Mouse (Mus musculus): ENCODE results near the gene 1600012H06Rik. TPM values are rescaled to one million over a fixed set of nuclear protein-coding genes. Genes with fewer than 3 reads are reported as not detected.
"Not testable (repeated sequence)": the region's sequence is repeated elsewhere in the genome, so short reads cannot be mapped to it uniquely, and the experiment has no call there.

1600012H06Rik gene
- polyA plus RNA-seq, 1 experiment from 2014 or later: 32.7 TPM

GRCm38 (mm10) chr17:14960951-14961556 is 18.1 kb downstream of the 1600012H06Rik start, which contains the start of gene Phf10:
Gene Phf10, minus strand, starts transcription at chr17:14961273.
- H3K36me3 ChIP-seq (ENCODE audit: inconsistent target); H3K27ac ChIP-seq: not testable (repeated sequence)
- H3K79me2 ChIP-seq (ENCODE audit: inconsistent target): peaks cover 46% of the 10 kb centered on the region
- H3K4me3 ChIP-seq (ENCODE audit: inconsistent target): peak within 1 kb of the TSS; percentile 48
- 0% methylated on average over 19 of the region's 100 CpGs for WGBS (ENCODE audit: missing documents)

- H3K79me2 ChIP-seq (ENCODE audit: inconsistent target): peaks cover 40% of the 10 kb centered on the region
- not testable (repeated sequence) for H3K4me3 ChIP-seq (ENCODE audit: inconsistent target); H3K27ac ChIP-seq; H3K36me3 ChIP-seq (ENCODE audit: inconsistent target)
- no CpG with 5 or more reads among the region's 44 CpGs for WGBS (ENCODE audit: missing documents)
Observed at GRCm38 (mm10) chr17:14961557-14962154, 18.7 kb downstream of the 1600012H06Rik start.

- H3K79me2 ChIP-seq (ENCODE audit: inconsistent target); H3K27ac ChIP-seq; H3K36me3 ChIP-seq (ENCODE audit: inconsistent target); H3K4me3 ChIP-seq (ENCODE audit: inconsistent target): not testable (repeated sequence)
- WGBS (ENCODE audit: missing documents): no CpG with 5 or more reads among the region's 6 CpGs
Observed at GRCm38 (mm10) chr17:14968373-14968913, 25.5 kb downstream of the 1600012H06Rik start.

- not testable (repeated sequence) for H3K36me3 ChIP-seq (ENCODE audit: inconsistent target); H3K79me2 ChIP-seq (ENCODE audit: inconsistent target); H3K27ac ChIP-seq; H3K4me3 ChIP-seq (ENCODE audit: inconsistent target)
- WGBS (ENCODE audit: missing documents): no CpG with 5 or more reads among the region's 7 CpGs
Observed at GRCm38 (mm10) chr17:14977718-14978361, 34.9 kb downstream of the 1600012H06Rik start.

GRCm38 (mm10) chr17:14978362-14979038 is 35.5 kb downstream of the 1600012H06Rik start, which contains the start of the genes 9030025P20Rik and Gm3417:
Gene 9030025P20Rik, plus strand, starts transcription at chr17:14978468.
Gene Gm3417, minus strand, starts transcription at chr17:14978790.
- not testable (repeated sequence) for H3K79me2 ChIP-seq (ENCODE audit: inconsistent target); H3K27ac ChIP-seq; H3K4me3 ChIP-seq (ENCODE audit: inconsistent target); H3K36me3 ChIP-seq (ENCODE audit: inconsistent target)
- no CpG with 5 or more reads among the region's 60 CpGs for WGBS (ENCODE audit: missing documents)

- H3K79me2 ChIP-seq (ENCODE audit: inconsistent target); H3K4me3 ChIP-seq (ENCODE audit: inconsistent target); H3K36me3 ChIP-seq (ENCODE audit: inconsistent target): not testable (repeated sequence)
- no CpG with 5 or more reads among the region's 5 CpGs for WGBS (ENCODE audit: missing documents)
- H3K27ac ChIP-seq: 0 out of 2 replicates have a peak overlapping the region, but pooled peaks have one; percentile 39
Observed at GRCm38 (mm10) chr17:14990116-14990702, 47.2 kb downstream of the 1600012H06Rik start.

GRCm38 (mm10) chr17:14992522-14993138 is 49.6 kb downstream of the 1600012H06Rik start:
- not testable (repeated sequence) for H3K36me3 ChIP-seq (ENCODE audit: inconsistent target); H3K27ac ChIP-seq; H3K79me2 ChIP-seq (ENCODE audit: inconsistent target); H3K4me3 ChIP-seq (ENCODE audit: inconsistent target)
- WGBS (ENCODE audit: missing documents): no CpG with 5 or more reads among the region's 98 CpGs

GRCm38 (mm10) chr17:14993139-14993832 is 50.3 kb downstream of the 1600012H06Rik start:
- not testable (repeated sequence) for H3K79me2 ChIP-seq (ENCODE audit: inconsistent target); H3K27ac ChIP-seq; H3K4me3 ChIP-seq (ENCODE audit: inconsistent target); H3K36me3 ChIP-seq (ENCODE audit: inconsistent target)
- WGBS (ENCODE audit: missing documents): no CpG with 5 or more reads among the region's 47 CpGs

- H3K36me3 ChIP-seq (ENCODE audit: inconsistent target); H3K79me2 ChIP-seq (ENCODE audit: inconsistent target); H3K4me3 ChIP-seq (ENCODE audit: inconsistent target); H3K27ac ChIP-seq: not testable (repeated sequence)
- no CpG with 5 or more reads among the region's 5 CpGs for WGBS (ENCODE audit: missing documents)
Observed at GRCm38 (mm10) chr17:14994140-14994539, 51.2 kb downstream of the 1600012H06Rik start.

GRCm38 (mm10) chr17:15000047-15000446 is 57.1 kb downstream of the 1600012H06Rik start:
- H3K27ac ChIP-seq; H3K4me3 ChIP-seq (ENCODE audit: inconsistent target); H3K79me2 ChIP-seq (ENCODE audit: inconsistent target); H3K36me3 ChIP-seq (ENCODE audit: inconsistent target): not testable (repeated sequence)
- no CpG with 5 or more reads among the region's 4 CpGs for WGBS (ENCODE audit: missing documents)

GRCm38 (mm10) chr17:15009088-15009487 is 66.1 kb downstream of the 1600012H06Rik start:
- H3K27ac ChIP-seq; H3K79me2 ChIP-seq (ENCODE audit: inconsistent target); H3K4me3 ChIP-seq (ENCODE audit: inconsistent target); H3K36me3 ChIP-seq (ENCODE audit: inconsistent target): not testable (repeated sequence)
- no CpG with 5 or more reads among the region's 3 CpGs for WGBS (ENCODE audit: missing documents)

Data from macrophage (primary cell).